Mouse (Mus musculus): ENCODE measurements around the gene Aptx. TPM values are rescaled to one million over a fixed set of nuclear protein-coding genes. Genes with fewer than 3 reads are reported as not detected.

The Aptx gene
- polyA plus RNA-seq (2014; fragmentation: Nextera tagmentation; extraction: Ambion mirVana), result 35.1 and 36.6 TPM in 2 replicates

- Histone ChIP-seq H3K27me3 (ENCODE audit: control insufficient read depth, insufficient read depth, low read length) (no peaks in the 10 kb centered on the region), H3K4me1 (replicated peaks; ENCODE audit: control insufficient read depth, insufficient read depth, low read length) (peaks cover 3% of the 10 kb centered on the region), H3K4me2 (ENCODE audit: low read depth, low read length, severe bottlenecking) (peak within 1 kb of the TSS; percentile 76), H3K27ac (ENCODE audit: low read depth, low read length) (peak within 1 kb of the TSS; percentile 82), H3K36me3 (ENCODE audit: control insufficient read depth, insufficient read depth, low read length) (no peaks in the 10 kb centered on the region), H3K9me3 (ENCODE audit: control insufficient read depth, low read length) (no peaks in the 10 kb centered on the region), H3K4me3 (ENCODE audit: low read depth, low read length) (peak within 1 kb of the TSS; percentile 43), H3K9ac (ENCODE audit: low read length) (peak within 1 kb of the TSS; percentile 69)
- peak; percentile 93 for ATAC-seq (replicated peaks; ENCODE audit: low FRiP score)
- under 1% methylated on average over 42 of the region's 42 CpGs for WGBS
- DNase-seq (ENCODE audit: low spot score), result peak; percentile 96
Observed at GRCm38 (mm10) chr4:40702797-40703709, at the start of gene Aptx. Aptx (minus strand) TSS chr4:40703194.

GRCm38 (mm10) chr4:40735351-40735750 lies 32.4 kb upstream of the Aptx start:
- no peak for DNase-seq (ENCODE audit: low spot score)
- no peak overlapping the region for H3K4me3 ChIP-seq (ENCODE audit: low read depth, low read length)
- no peaks in the 10 kb centered on the region for H3K27me3 ChIP-seq (ENCODE audit: control insufficient read depth, insufficient read depth, low read length)
- 74% methylated on average over 1 of the region's 1 CpGs for WGBS
- ATAC-seq (replicated peaks; ENCODE audit: low FRiP score), result no peak
- peaks cover 6% of the 10 kb centered on the region; the same call in 1 of the 2 replicates for H3K36me3 ChIP-seq (ENCODE audit: control insufficient read depth, insufficient read depth, low read length)
- no peak overlapping the region for H3K4me2 ChIP-seq (ENCODE audit: low read depth, low read length, severe bottlenecking)
- no peaks in the 10 kb centered on the region for H3K4me1 ChIP-seq (replicated peaks; ENCODE audit: control insufficient read depth, insufficient read depth, low read length)
- H3K9me3 ChIP-seq (ENCODE audit: control insufficient read depth, low read length), result no peaks in the 10 kb centered on the region
- no peak overlapping the region for H3K27ac ChIP-seq (ENCODE audit: low read depth, low read length)
- no peak overlapping the region for H3K9ac ChIP-seq (ENCODE audit: low read length)

- DNase-seq (ENCODE audit: low spot score) (no peak), ATAC-seq (replicated peaks; ENCODE audit: low FRiP score) (no peak)
- no peak overlapping the region for H3K27ac ChIP-seq (ENCODE audit: low read depth, low read length)
- H3K27me3 ChIP-seq (ENCODE audit: control insufficient read depth, insufficient read depth, low read length), result no peaks in the 10 kb centered on the region
- H3K9ac ChIP-seq (ENCODE audit: low read length), result no peak overlapping the region
- no peak overlapping the region for H3K4me2 ChIP-seq (ENCODE audit: low read depth, low read length, severe bottlenecking)
- H3K4me1 ChIP-seq (replicated peaks; ENCODE audit: control insufficient read depth, insufficient read depth, low read length), result no peaks in the 10 kb centered on the region
- H3K4me3 ChIP-seq (ENCODE audit: low read depth, low read length), result no peak overlapping the region
- H3K36me3 ChIP-seq (ENCODE audit: control insufficient read depth, insufficient read depth, low read length), result peaks cover 11% of the 10 kb centered on the region; the same call in 1 of the 2 replicates
- H3K9me3 ChIP-seq (ENCODE audit: control insufficient read depth, low read length), result no peaks in the 10 kb centered on the region
Observed at GRCm38 (mm10) chr4:40731262-40731661, 28.3 kb upstream of the Aptx start.

GRCm38 (mm10) chr4:40727247-40727646 lies 24.3 kb upstream of the Aptx start:
- H3K9ac ChIP-seq (ENCODE audit: low read length), result no peak overlapping the region
- H3K4me3 ChIP-seq (ENCODE audit: low read depth, low read length), result no peak overlapping the region
- no peaks in the 10 kb centered on the region for H3K9me3 ChIP-seq (ENCODE audit: control insufficient read depth, low read length)
- H3K4me1 ChIP-seq (replicated peaks; ENCODE audit: control insufficient read depth, insufficient read depth, low read length), result peaks cover 8% of the 10 kb centered on the region
- ATAC-seq (replicated peaks; ENCODE audit: low FRiP score), result no peak
- 83% methylated on average over 1 of the region's 1 CpGs for WGBS
- H3K36me3 ChIP-seq (ENCODE audit: control insufficient read depth, insufficient read depth, low read length), result peaks cover 10% of the 10 kb centered on the region; the same call in 1 of the 2 replicates
- no peak overlapping the region for H3K4me2 ChIP-seq (ENCODE audit: low read depth, low read length, severe bottlenecking)
- H3K27me3 ChIP-seq (ENCODE audit: control insufficient read depth, insufficient read depth, low read length), result no peaks in the 10 kb centered on the region
- DNase-seq (ENCODE audit: low spot score), result no peak
- no peak overlapping the region for H3K27ac ChIP-seq (ENCODE audit: low read depth, low read length)

- no peak overlapping the region for H3K4me3 ChIP-seq (ENCODE audit: low read depth, low read length)
- no peak overlapping the region for H3K9ac ChIP-seq (ENCODE audit: low read length)
- DNase-seq (ENCODE audit: low spot score) (no peak), ATAC-seq (replicated peaks; ENCODE audit: low FRiP score) (no peak)
- H3K27me3 ChIP-seq (ENCODE audit: control insufficient read depth, insufficient read depth, low read length), result no peaks in the 10 kb centered on the region
- peaks cover 14% of the 10 kb centered on the region for H3K4me1 ChIP-seq (replicated peaks; ENCODE audit: control insufficient read depth, insufficient read depth, low read length)
- no peaks in the 10 kb centered on the region for H3K9me3 ChIP-seq (ENCODE audit: control insufficient read depth, low read length)
- no peak overlapping the region for H3K4me2 ChIP-seq (ENCODE audit: low read depth, low read length, severe bottlenecking)
- H3K36me3 ChIP-seq (ENCODE audit: control insufficient read depth, insufficient read depth, low read length), result peaks cover 5% of the 10 kb centered on the region; the same call in 1 of the 2 replicates
- H3K27ac ChIP-seq (ENCODE audit: low read depth, low read length), result no peak overlapping the region
Observed at GRCm38 (mm10) chr4:40725554-40725953, 22.6 kb upstream of the Aptx start.

GRCm38 (mm10) chr4:40725141-40725540 lies 22.1 kb upstream of the Aptx start:
- no peak for DNase-seq (ENCODE audit: low spot score)
- H3K9me3 ChIP-seq (ENCODE audit: control insufficient read depth, low read length), result no peaks in the 10 kb centered on the region
- H3K9ac ChIP-seq (ENCODE audit: low read length), result no peak overlapping the region
- H3K4me2 ChIP-seq (ENCODE audit: low read depth, low read length, severe bottlenecking), result no peak overlapping the region
- peaks cover 14% of the 10 kb centered on the region for H3K4me1 ChIP-seq (replicated peaks; ENCODE audit: control insufficient read depth, insufficient read depth, low read length)
- H3K27ac ChIP-seq (ENCODE audit: low read depth, low read length), result no peak overlapping the region
- no peaks in the 10 kb centered on the region for H3K27me3 ChIP-seq (ENCODE audit: control insufficient read depth, insufficient read depth, low read length)
- H3K4me3 ChIP-seq (ENCODE audit: low read depth, low read length), result no peak overlapping the region
- no peak for ATAC-seq (replicated peaks; ENCODE audit: low FRiP score)
- WGBS, result 96% methylated on average over 7 of the region's 7 CpGs
- peaks cover 5% of the 10 kb centered on the region; the same call in 1 of the 2 replicates for H3K36me3 ChIP-seq (ENCODE audit: control insufficient read depth, insufficient read depth, low read length)

- Histone ChIP-seq H3K27me3 (ENCODE audit: control insufficient read depth, insufficient read depth, low read length) (no peaks in the 10 kb centered on the region), H3K27ac (ENCODE audit: low read depth, low read length) (peak overlapping the region; percentile 99), H3K36me3 (ENCODE audit: control insufficient read depth, insufficient read depth, low read length) (no peaks in the 10 kb centered on the region; the same call in 1 of the 2 replicates), H3K4me2 (ENCODE audit: low read depth, low read length, severe bottlenecking) (peak overlapping the region; percentile 77), H3K4me3 (ENCODE audit: low read depth, low read length) (peak overlapping the region; percentile 82), H3K4me1 (replicated peaks; ENCODE audit: control insufficient read depth, insufficient read depth, low read length) (peaks cover 14% of the 10 kb centered on the region), H3K9ac (ENCODE audit: low read length) (peak overlapping the region; percentile 96), H3K9me3 (ENCODE audit: control insufficient read depth, low read length) (no peaks in the 10 kb centered on the region)
- DNase-seq (ENCODE audit: low spot score) (peak; percentile 89), ATAC-seq (replicated peaks; ENCODE audit: low FRiP score) (peak; percentile 93)
- under 1% methylated on average over 47 of the region's 62 CpGs for WGBS
Observed at GRCm38 (mm10) chr4:40722687-40723460, 19.9 kb upstream of the Aptx start.

- H3K27ac ChIP-seq (ENCODE audit: low read depth, low read length), result peak within 1 kb of the TSS; percentile 99
- H3K9me3 ChIP-seq (ENCODE audit: control insufficient read depth, low read length), result no peaks in the 10 kb centered on the region
- ATAC-seq (replicated peaks; ENCODE audit: low FRiP score) (peak; percentile 93), DNase-seq (ENCODE audit: low spot score) (peak; percentile 98)
- 1% methylated on average over 53 of the region's 54 CpGs for WGBS
- peaks cover 14% of the 10 kb centered on the region for H3K4me1 ChIP-seq (replicated peaks; ENCODE audit: control insufficient read depth, insufficient read depth, low read length)
- no peaks in the 10 kb centered on the region for H3K27me3 ChIP-seq (ENCODE audit: control insufficient read depth, insufficient read depth, low read length)
- H3K4me3 ChIP-seq (ENCODE audit: low read depth, low read length), result peak within 1 kb of the TSS; percentile 82
- H3K4me2 ChIP-seq (ENCODE audit: low read depth, low read length, severe bottlenecking), result peak within 1 kb of the TSS; percentile 77
- no peaks in the 10 kb centered on the region for H3K36me3 ChIP-seq (ENCODE audit: control insufficient read depth, insufficient read depth, low read length)
- H3K9ac ChIP-seq (ENCODE audit: low read length), result peak within 1 kb of the TSS; percentile 96
Observed at GRCm38 (mm10) chr4:40722011-40722666, 19.1 kb upstream of the Aptx start, which contains the start of gene Dnaja1. Dnaja1 (plus strand) TSS chr4:40722150.

All from forebrain, embryonic 11.5 days (tissue).